Mouse (Mus musculus) thymus, adult 2 months (tissue): ENCODE measurements around the gene Zcrb1.

Source experiments
- CTCF ChIP-seq: fragments of 200-500 bp; IDR thresholded peaks from 2 replicates; pipeline ENCODE4 v1.5.1; 2012; ENCODE audit warnings: mild to moderate bottlenecking, control low read depth, low read length, moderate library complexity, borderline replicate concordance; ENCODE audit not compliant: control insufficient read depth, poor library complexity, insufficient read depth; ENCODE audit errors: extremely low read depth
- POLR2A ChIP-seq: fragments of 200-500 bp; IDR thresholded peaks from 2 replicates; pipeline ENCODE4 v1.6.1; 2012; ENCODE audit warnings: mild to moderate bottlenecking, low read length, control low read depth, moderate library complexity; ENCODE audit not compliant: control insufficient read depth, poor library complexity, insufficient read depth; ENCODE audit errors: extremely low read depth

DNA sequence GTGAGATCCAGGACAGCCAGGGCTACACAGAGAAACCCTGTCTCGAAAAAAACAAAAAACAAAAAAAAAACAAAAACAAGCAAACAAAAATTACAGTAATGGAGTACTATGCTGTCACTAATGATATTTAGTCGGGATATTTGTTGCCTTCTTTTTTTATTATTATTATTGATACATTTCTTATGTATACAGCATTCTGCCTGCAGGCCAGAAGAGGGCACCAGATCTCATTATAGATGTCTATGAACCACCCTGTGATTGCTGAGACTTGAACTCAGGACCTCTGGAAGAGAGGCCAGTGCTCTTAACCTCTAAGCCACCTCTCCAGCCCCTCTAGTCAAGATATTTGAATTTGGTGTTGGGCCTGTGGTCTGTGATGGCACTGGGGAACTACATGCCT lies 26.3 kb downstream of the Zcrb1 start:
- TF ChIP-seq POLR2A (no peak), CTCF (no peak)
